Mouse (Mus musculus) cerebellum, adult 11-12 months (tissue): ENCODE results near the gene Vmn1r137.
"Not testable (repeated sequence)": the region's sequence is repeated elsewhere in the genome, so short reads cannot be mapped to it uniquely, and the experiment has no call there.

Experiments
- DNase-seq: peaks from one replicate; pipeline ENCODE4 v3.0.0; 2022

Gene Vmn1r137

DNA sequence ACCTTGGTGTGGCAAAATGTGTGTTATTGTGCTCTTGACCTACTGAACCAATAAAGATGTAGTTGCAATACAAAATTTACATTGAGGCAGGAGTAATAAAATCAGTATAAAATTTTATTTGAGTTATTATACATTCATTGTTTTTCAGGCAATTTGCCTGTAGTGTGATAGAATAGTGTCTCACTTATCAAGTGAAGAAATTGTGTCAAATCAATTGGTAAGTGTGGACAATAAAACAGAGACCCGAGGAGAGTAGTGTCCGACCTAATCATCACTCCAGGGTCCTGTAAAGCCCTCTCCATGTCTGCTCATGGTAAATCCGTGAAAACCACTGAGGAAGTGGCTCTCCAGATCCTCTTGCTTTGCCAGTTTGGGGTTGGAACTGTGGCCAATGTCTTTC lies at the start of gene Vmn1r137:
Gene Vmn1r137, plus strand, starts transcription at position 301 of the 400 bp plus-strand sequence.
- DNase-seq: not testable (repeated sequence)

DNA sequence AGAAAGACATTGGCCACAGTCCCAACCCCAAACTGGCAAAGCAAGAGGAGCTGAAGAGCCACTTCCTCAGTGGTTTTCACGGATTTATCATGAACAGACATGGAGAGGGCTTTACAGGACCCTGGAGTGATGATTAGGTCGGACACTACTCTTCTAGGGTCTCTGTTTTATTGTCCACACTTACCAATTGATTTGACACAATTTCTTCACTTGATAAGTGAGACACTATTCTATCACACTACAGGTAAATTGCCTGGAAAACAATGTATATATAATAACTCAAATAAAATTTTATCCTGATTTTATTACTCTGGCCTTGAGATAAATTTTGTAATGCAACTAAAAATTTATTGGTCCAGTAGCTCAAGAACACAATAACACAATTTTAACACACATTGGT lies 34.4 kb downstream of the Vmn1r137 start, which contains the start of gene Vmn1r138:
Gene Vmn1r138, minus strand, starts transcription at position 101 of the 400 bp plus-strand sequence.
- DNase-seq: not testable (repeated sequence)
